Mouse (Mus musculus) liver, embryonic 14.5 days (tissue): Measurements from ENCODE around the gene Vipr1. TPM values are rescaled to one million over a fixed set of nuclear protein-coding genes. Genes with fewer than 3 reads are reported as not detected.

ENCODE experiments used
- ATAC-seq: fragments of 200-750 bp; cut with Nextera tagmentation; 2 replicates; pipeline ENCODE4 v1.8.0; 2017; ENCODE audit warnings: moderate number of reproducible peaks, mild to moderate bottlenecking, moderate library complexity; ENCODE audit not compliant: insufficient read depth
- DNase-seq, 3 experiments: peaks; one replicate each; pipeline ENCODE4 v3.0.0-alpha.2; 2012 to 2013; ENCODE audit warnings: low read depth in 3 of 3, low spot score in 3 of 3
- H3K27ac ChIP-seq: fragments of 300-500 bp; sonication (generic); 2 replicates; pipeline ENCODE4 v1.5.1; 2014; ENCODE audit warnings: moderate library complexity, mild to moderate bottlenecking, control low read depth, inconsistent platforms
- H3K27me3 ChIP-seq: fragments of 300-500 bp; sonication (generic); 2 replicates; pipeline ENCODE4 v1.6.1; 2014; ENCODE audit warnings: mild to moderate bottlenecking, low read length, moderate library complexity; ENCODE audit not compliant: control insufficient read depth, insufficient read depth
- H3K36me3 ChIP-seq: fragments of 300-500 bp; sonication (generic); replicated peaks from 2 replicates; pipeline ENCODE4 v1.6.1; 2014; ENCODE audit warnings: low read depth; ENCODE audit not compliant: control insufficient read depth, insufficient read depth
- H3K4me1 ChIP-seq, 2 experiments: fragments of 200-500 bp in 1 of 2; fragments of 300-500 bp in 1 of 2; sonication (generic) in 1 of 2; replicated peaks; 2 replicates each; pipeline ENCODE4 v1.6.1; 2012 to 2014; ENCODE audit warnings: antibody characterized with exemption in 1 of 2, inconsistent platforms in 1 of 2, low read length in 1 of 2; ENCODE audit not compliant: control insufficient read depth in 2 of 2, insufficient read depth in 2 of 2
- H3K4me2 ChIP-seq: fragments of 300-500 bp; sonication (generic); 2 replicates; pipeline ENCODE4 v1.6.1; 2014; ENCODE audit warnings: low read depth, mild to moderate bottlenecking, control low read depth, moderate library complexity
- H3K4me3 ChIP-seq, 2 experiments: fragments of 200-500 bp in 1 of 2; fragments of 300-500 bp in 1 of 2; sonication (generic) in 1 of 2; 2 replicates each; pipeline ENCODE4 v1.5.1; 2012 to 2014; ENCODE audit warnings: low read depth in 2 of 2, low read length in 2 of 2, mild to moderate bottlenecking in 2 of 2, control low read depth in 1 of 2, inconsistent platforms in 1 of 2, moderate library complexity in 1 of 2; ENCODE audit not compliant: insufficient read depth in 1 of 2
- H3K9ac ChIP-seq: fragments of 300-500 bp; sonication (generic); replicated peaks from 2 replicates; pipeline ENCODE4 v1.6.1; 2014; ENCODE audit warnings: mild to moderate bottlenecking, control low read depth, moderate library complexity
- H3K9me3 ChIP-seq: fragments of 300-500 bp; sonication (generic); 2 replicates; pipeline ENCODE4 v1.6.1; 2016; ENCODE audit warnings: low read length, mixed read lengths; ENCODE audit not compliant: control insufficient read depth
- CTCF ChIP-seq: IDR thresholded peaks from 2 replicates; pipeline ENCODE4 v1.5.1; 2016; ENCODE audit warnings: antibody characterized with exemption, low read depth, control low read depth
- EP300 ChIP-seq: IDR thresholded peaks from 2 replicates; pipeline ENCODE4 v1.6.1; 2016; ENCODE audit warnings: antibody characterized with exemption, low read depth
- WGBS: fragments of 180-500 bp; shearing (Covaris S2); extraction: QIAGEN DNeasy Blood & Tissue Kit; methylation state at CpG from one replicate; pipeline ENCODE4 v1.1.7; 2014; ENCODE audit not compliant: insufficient replicate concordance; 5-methylcytosine and 5-hydroxymethylcytosine counted together
- polyA plus RNA-seq, 2 experiments: library from polyadenylated mRNA; depleted of rRNA in 1 of 2; stranded (reverse) in 1 of 2; unstranded in 1 of 2; fragments of >200 nt; fragmentation: Nextera tagmentation in 1 of 2; extraction: Ambion mirVana in 1 of 2; gene quantifications; 2 replicates each; pipeline versions ENCODE4 v1.2.1 to v1.2.3; 2012 to 2014

Gene Vipr1
- polyA plus RNA-seq, 2 experiments = 0.26 to 0.46 TPM

GRCm38 (mm10) chr9:121704646-121705625, 62.4 kb downstream of the Vipr1 start, which contains the start of gene Sec22c:
Sec22c (minus strand) TSS chr9:121705490.
- DNase-seq = peak; percentile 80 to 87 (median 84)
- peak within 1 kb of the TSS; percentile 78 for H3K4me2 ChIP-seq
- H3K4me1 ChIP-seq = peaks cover 23 to 34% of the 10 kb centered on the region in 2 experiments
- peak within 1 kb of the TSS; percentile 78 to 80 for H3K4me3 ChIP-seq
- no peak for TF ChIP-seq EP300
- peak; percentile 74 for TF ChIP-seq CTCF
- H3K9me3 ChIP-seq = no peaks in the 10 kb centered on the region
- peak; percentile 95 for ATAC-seq
- no peaks in the 10 kb centered on the region for H3K27me3 ChIP-seq
- H3K36me3 ChIP-seq = no peaks in the 10 kb centered on the region
- H3K27ac ChIP-seq = peak within 1 kb of the TSS; percentile 98
- under 1% methylated on average over 69 of the region's 69 CpGs for WGBS
- peak within 1 kb of the TSS; percentile 78 for H3K9ac ChIP-seq

- Histone ChIP-seq H3K27ac (peak overlapping the region; percentile 98), H3K9me3 (no peaks in the 10 kb centered on the region), H3K27me3 (no peaks in the 10 kb centered on the region), H3K4me1 (peaks cover 26 to 36% of the 10 kb centered on the region in 2 experiments), H3K9ac (peak overlapping the region; percentile 78), H3K4me3 (peak overlapping the region; percentile 78 to 80; a peak in 3 of 4 replicates), H3K36me3 (no peaks in the 10 kb centered on the region), H3K4me2 (peak overlapping the region; percentile 78)
- 58% methylated on average over 6 of the region's 6 CpGs for WGBS
- DNase-seq (no peak), ATAC-seq (no peak)
- TF ChIP-seq CTCF = no peak
- no peak for TF ChIP-seq EP300
These were observed 63.6 kb downstream of the Vipr1 start for GRCm38 (mm10) chr9:121706029-121706675.

- no peak overlapping the region for H3K4me2 ChIP-seq
- WGBS = 55% methylated on average over 6 of the region's 6 CpGs
- no peak for ATAC-seq
- H3K36me3 ChIP-seq = peaks cover 5% of the 10 kb centered on the region
- no peaks in the 10 kb centered on the region for H3K9me3 ChIP-seq
- H3K27me3 ChIP-seq = no peaks in the 10 kb centered on the region
- TF ChIP-seq CTCF = no peak
- no peak for TF ChIP-seq EP300
- DNase-seq = no peak
- H3K9ac ChIP-seq = no peak overlapping the region
- H3K4me1 ChIP-seq = peaks cover 30 to 41% of the 10 kb centered on the region in 2 experiments
- H3K27ac ChIP-seq = no peak overlapping the region
- H3K4me3 ChIP-seq = no peak overlapping the region
These were observed 65.3 kb downstream of the Vipr1 start for GRCm38 (mm10) chr9:121707801-121708200.

- no peak for TF ChIP-seq EP300
- no peak for TF ChIP-seq CTCF
- no peak overlapping the region for H3K27ac ChIP-seq
- H3K4me2 ChIP-seq = no peak overlapping the region
- no peak for ATAC-seq
- DNase-seq = no peak
- WGBS = 43% methylated on average over 7 of the region's 7 CpGs
- no peaks in the 10 kb centered on the region for H3K9me3 ChIP-seq
- peaks cover 30 to 41% of the 10 kb centered on the region in 2 experiments for H3K4me1 ChIP-seq
- no peaks in the 10 kb centered on the region for H3K27me3 ChIP-seq
- H3K4me3 ChIP-seq = no peak overlapping the region
- H3K9ac ChIP-seq = no peak overlapping the region
- peaks cover 6% of the 10 kb centered on the region for H3K36me3 ChIP-seq
These were observed 66.3 kb downstream of the Vipr1 start for GRCm38 (mm10) chr9:121708506-121709486.
